Mouse (Mus musculus) retina, postnatal 1 day (tissue): Measurements from ENCODE around the gene Gm49318.
"Not testable (repeated sequence)": the region's sequence is repeated elsewhere in the genome, so short reads cannot be mapped to it uniquely, and the experiment has no call there.

Experiments used
- DNase-seq: peaks from one replicate; pipeline ENCODE4 v3.0.0-alpha.2; 2012

The Gm49318 gene

DNA sequence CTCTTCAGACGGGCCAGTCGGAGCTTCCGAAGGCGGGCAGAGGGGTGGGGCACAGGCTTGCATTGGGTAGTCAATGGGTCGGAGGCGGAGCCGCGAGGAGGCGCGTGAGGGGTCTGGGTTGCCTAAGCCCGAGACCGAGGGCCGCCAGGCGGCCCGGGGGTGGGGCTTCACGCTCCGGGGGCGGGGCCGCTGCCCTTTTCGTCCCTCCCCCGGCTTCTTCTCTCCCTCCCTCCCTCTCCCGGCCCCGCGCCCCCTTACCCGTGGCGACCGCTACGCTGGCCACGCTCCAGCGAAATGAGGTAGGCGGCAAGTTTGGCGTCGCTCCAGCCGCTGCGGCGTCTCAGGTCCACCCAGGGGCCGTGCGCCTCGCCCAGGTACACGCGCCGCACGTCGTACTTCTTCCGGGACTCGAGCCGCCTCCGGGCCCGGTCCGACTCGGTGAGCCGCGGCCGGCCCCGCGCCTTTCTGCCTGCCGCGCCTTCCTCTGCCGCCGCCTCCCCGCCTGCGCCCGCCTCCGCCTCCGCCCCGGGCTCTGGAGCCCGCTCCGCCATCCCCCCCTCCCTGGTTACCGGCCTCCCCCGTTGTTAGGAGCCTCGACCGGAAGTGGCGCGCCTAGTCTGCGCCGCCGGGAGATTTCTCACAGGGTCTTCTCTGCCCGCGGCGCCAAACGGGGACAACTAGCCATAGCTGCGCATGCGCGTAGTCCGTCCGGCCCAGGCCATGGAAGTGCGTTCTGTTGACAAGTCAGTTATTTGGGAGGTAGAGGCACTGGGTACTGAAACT is at the start of gene Gm49318, which contains the start of gene Zfp653:
Gm49318 (minus strand) TSS at position 469 of the 783 bp plus-strand sequence.
Zfp653 (minus strand) TSS at position 586 of the 783 bp plus-strand sequence.
- peak; percentile 98 for DNase-seq

DNA sequence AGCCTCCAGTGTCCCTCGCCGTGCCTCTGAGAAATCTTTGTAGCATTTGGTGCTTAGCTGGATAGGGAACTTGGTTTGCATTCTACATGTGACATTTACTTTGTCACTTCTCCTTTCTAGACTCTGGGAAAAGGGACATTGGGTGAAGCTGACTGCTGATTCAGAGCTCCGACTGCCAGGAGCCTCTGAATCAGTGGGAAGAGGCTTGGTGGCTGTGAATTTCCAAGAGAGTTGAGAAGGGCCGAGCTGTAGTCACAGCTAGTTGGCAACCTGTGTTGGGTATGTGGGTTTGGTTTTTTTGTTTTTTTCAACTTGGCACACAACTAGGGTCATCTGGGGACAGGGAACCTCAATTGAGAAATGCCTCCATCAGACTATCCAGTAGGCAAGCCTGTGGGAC is 48.5 kb upstream of the Gm49318 start:
- no peak for DNase-seq

GRCm38 (mm10) chr9:22117754-22118456 is 46.8 kb upstream of the Gm49318 start:
- DNase-seq, result peak; percentile 82

DNA sequence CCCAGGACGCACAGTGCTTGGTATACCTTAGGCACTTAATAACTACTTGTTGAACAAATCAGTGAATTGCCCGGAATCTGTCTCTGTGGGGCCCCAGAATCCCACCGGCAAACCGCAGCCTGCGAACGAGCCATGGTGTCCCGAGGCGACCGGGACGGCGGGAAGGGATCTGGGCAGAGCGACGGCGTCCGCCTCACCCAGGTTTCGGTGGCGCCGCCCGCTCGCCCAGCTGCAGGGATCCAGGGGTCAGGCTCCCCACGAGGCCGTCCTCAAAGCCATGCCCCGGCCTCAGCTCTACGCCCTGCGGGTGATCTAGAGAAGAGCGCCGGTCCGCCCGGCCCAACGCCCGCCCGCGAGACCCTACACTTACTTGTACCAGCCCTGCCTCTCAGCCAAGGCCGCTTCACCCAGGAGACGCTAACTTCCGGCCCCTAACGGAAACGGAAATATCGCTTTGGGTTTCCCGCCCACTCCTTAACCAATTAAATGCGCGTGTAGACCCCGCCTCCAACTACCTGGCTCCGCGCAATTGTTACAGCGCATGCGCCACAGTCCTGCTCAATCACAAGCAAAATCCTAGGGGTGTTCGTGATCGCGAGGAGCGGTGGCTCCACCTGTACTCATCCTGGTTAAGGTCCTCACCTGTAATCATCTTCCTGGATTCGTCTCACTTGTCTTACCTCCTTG is 45.8 kb upstream of the Gm49318 start, which contains the start of gene Elof1:
Elof1 (minus strand) TSS at position 433 of the 687 bp plus-strand sequence.
- peak; percentile 98 for DNase-seq

DNA sequence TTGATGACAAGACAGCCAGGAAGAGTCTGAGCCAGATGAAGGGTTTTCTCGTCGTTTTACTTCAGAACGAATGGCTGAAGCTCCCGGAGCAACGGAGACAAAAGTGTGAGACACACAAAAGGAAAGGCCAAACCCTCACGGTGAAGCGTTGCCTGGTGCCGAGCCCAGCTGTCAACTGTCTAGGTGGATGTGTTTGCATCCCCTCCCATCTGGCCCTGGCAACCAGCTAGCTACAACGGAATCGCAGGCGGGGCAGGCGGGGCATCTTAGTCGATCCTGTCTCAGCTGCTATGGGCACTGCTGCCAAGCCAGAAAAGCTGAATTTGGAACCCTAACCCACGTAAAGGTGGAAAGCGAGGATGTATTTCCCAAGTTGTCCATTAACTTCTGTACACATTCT is 45.0 kb upstream of the Gm49318 start:
- DNase-seq, result peak; percentile 26

GRCm38 (mm10) chr9:22115635-22116034 is 44.6 kb upstream of the Gm49318 start:
- no peak for DNase-seq

GRCm38 (mm10) chr9:22108194-22108593 is 37.1 kb upstream of the Gm49318 start:
- DNase-seq, result no peak

DNA sequence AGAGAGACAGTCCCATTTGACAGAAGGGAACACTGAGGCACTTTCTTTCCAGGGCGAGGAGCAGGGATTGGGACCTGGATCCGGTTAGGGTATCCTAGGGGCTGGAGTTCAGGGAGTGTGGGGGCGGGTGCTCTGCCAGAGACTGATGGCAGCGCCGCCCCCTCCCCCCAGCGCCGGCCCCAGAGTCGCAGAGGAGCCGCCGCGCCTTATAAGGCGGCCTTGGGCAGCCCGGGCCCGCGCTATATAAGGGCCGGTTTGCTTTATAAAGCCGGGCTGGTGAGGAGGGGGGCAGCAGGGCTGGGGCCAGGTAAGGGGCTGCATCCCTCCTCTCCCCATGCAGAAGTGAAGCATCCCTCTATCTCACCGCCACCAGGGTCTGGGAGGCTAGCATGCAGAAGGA is 28.9 kb upstream of the Gm49318 start:
- no peak for DNase-seq

DNA sequence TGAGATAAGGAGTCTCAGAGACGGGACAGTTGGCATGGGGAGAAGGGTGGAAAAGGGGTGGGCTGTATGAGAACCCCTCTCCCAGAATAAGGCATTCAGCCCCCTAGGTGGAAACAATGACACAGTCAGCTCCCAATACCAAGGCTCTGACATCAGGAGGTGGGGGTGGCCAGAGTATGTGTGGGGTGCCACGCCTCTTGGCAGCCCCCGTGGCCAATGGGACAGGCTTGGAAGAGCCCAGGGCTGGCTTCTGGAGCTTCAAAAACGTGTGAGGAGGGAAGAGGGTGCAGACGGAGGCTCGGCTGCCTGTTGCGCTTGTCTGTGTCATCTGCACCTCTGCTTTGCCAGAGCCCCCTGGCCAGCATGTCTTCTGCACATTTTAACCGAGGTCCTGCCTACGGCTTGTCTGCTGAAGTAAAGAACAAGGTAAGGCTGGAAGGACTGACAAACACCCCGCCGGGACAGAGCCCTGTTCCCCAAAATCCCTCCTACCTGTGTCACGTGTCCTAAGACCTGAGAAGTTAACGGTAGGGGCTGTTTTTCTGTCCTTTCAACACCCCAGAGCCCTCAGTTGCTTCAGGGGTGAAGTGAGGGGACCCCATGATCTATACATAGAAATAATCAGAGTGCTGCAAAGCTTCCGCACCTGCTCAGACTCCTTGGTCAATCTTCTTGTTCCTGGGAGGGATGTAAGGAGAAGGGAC is 28.1 kb upstream of the Gm49318 start, which contains the start of gene Cnn1:
Cnn1 (plus strand) TSS at position 224 of the 704 bp plus-strand sequence.
- peak; percentile 39 for DNase-seq

- peak; percentile 83 for DNase-seq
These were observed 24.8 kb upstream of the Gm49318 start for GRCm38 (mm10) chr9:22095854-22096307.

DNA sequence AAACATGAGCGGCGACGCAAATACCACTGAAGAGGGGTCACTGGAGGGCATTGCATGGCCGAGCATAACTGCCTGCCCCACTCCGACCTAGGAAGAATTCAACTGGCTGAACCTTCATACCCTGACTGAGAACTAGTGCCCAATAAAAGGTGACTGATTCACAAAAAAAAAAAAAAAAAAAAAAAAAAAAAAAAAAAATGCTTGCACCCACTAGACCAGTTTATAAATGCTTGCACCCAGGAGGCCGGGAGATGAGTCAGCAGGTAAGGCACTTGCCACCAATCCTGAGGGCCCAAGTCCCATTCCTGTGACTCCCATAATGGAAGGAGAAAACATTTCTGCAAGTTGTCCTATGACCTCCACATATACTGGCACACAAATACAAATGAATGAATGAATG is 21.7 kb upstream of the Gm49318 start:
- no peak for DNase-seq

- DNase-seq, result no peak
These were observed 18.9 kb upstream of the Gm49318 start for GRCm38 (mm10) chr9:22089986-22090385.

GRCm38 (mm10) chr9:22089281-22089680 is 18.2 kb upstream of the Gm49318 start:
- DNase-seq, result no peak

DNA sequence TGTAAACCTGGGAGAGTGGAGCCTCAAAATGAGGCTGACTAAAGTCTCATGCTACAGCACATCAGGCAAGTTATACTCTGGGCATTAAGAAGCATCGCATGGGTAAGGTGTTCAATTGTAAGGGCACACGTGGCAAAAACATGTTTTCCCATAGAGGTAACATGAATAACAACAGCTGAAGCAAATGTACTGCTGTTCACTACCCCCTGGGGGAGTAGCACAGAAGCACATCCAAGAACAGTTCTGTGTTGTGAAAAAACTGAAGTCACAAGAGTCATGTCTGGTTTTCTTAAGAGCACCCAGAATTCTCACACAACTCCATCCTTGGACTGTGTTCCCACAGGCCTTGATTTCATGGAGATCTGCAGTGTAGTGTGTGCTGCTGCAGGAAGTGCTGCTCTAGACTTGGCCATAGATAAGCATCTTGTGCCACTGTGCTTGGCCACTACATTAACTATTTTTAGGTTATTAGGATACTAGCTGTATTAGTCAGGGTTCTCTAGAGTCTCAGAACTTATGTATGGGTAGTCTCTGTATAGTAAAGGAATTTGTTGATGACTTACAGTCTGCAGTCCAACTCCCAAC is 16.1 kb upstream of the Gm49318 start:
- no peak for DNase-seq

GRCm38 (mm10) chr9:22086012-22086411 is 15.0 kb upstream of the Gm49318 start:
- DNase-seq, result no peak

DNA sequence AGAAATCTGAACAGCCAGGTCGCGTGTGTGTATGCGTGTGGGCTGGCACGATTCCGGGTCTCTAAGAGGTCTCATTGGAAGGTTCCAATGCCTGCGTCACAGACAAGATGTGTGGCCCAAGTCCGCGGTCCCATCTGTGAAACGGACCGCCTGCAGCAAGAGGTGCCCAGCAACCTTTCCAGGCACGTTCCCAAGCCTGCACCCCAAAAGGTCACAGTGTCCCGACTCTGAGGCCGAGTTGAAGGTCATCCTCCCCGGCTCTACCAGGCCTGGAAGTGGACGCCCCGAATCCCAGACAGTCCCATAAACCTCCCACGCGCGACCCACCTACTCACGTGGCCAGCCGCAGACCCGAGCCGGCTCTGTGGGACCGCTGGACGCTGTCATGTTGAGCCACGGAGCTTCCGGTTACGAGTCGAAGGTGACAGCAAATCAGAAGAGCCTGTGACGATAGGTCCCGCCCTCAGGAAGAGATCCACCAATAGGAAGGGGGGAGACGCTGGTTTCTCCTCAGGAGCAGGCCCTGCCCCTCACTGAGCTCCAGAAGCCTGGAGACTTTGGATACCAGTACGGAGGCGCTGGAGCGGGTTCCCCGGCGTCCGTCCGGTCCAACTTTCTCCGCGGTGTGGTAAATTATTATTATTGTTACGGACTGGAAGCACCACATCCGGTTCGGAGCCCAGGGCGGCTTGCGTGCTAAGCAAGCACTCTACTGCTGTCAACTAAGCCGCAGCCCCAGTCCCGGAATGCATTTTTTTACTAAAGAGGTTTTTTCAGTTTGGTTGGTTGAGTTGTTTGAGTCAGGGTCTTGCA is 14.2 kb upstream of the Gm49318 start, which contains the start of gene Ecsit:
Ecsit (minus strand) TSS at position 417 of the 813 bp plus-strand sequence.
- peak; percentile 98 for DNase-seq

DNA sequence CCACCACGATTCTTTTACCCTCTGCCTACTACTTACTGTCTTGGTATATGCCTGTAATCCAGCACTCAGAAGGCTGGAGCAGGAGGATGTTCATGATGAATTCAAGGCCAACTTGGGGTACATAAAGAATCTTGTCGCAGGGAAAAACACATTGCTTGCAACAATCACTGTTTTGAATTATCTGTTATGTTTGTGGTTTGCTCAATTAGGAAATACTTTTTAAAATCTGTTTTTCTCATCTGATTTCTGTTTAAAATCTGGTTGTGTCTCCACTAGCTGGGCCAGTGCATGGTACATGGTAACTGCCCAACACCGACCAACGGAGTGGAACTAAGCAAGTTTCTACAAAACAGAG is 13.6 kb upstream of the Gm49318 start:
- no peak for DNase-seq

DNA sequence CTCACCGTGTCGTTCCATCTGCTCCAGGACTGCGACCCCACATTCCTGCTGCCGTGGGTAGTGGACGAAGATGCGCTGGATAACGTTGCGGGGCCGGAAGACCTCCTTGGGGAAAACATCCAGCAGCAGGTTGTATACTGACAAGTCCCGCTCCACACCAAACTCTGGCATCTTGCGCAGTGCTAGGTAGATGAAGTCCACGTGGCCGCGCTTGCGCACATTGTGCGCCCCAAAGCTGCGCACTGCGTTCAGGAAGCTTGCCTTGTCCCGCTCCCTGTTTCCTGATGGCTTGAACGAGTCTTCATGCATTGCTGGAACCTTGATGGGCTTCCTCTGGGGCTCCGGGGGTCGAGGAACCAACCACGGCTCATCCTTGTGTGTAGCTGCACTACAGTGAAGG is 5.2 kb upstream of the Gm49318 start:
- no peak for DNase-seq

GRCm38 (mm10) chr9:22075778-22076177 is 4.7 kb upstream of the Gm49318 start:
- not testable (repeated sequence) for DNase-seq

DNA sequence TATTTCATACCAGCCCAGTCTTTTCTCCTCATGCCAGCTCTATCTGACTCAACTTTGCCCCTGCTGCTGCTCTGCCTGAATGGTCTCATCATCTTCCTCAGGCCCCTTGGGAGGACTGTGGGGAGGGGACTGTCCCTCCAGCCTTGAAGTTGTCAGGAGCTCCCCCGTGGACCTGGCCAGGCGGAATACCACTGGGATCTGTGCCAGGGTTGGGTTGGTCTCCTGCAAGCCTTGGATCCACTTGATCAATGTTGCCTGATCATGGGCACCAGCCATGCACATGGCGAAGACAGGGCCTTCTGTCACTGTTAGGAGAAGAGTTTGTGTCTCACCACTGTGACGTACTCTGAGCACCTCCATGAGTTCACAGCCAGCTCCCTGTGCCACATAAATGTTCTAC is 1.2 kb upstream of the Gm49318 start:
- DNase-seq, result no peak

DNA sequence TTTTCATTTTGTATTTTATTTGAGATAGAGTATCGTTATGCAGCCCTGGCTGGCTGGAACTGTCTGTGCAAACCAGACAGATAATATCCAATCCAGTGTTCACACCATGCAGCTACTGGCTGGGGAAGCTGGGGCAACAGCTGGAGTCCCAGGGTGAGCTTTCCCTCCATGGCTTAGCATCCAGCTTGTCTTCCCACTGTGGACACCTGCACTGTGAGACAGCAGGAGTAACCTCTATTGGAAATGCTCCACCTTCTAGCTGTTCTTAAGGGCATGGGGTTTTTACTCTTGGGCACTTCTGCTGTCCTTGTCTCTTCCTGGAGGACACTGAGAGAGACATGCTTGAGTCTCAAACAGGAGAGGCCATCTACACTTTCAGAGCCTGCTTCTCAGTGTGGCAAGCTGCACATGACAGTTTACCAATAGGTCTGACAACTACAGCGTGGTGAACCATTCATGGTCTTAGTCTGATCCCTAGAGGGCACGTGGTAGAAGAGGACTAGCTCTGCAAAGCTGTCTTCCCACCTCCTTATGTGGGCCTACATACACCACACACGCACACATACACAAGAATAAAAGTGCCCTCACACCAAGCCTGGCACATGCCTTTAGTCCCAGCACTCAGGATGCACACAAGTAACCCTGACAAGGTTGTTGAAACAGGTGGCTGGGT is 1.0 kb downstream of the Gm49318 start:
- DNase-seq, result no peak
